Mouse (Mus musculus): ENCODE data around the gene Pcyox1. TPM values are rescaled to one million over a fixed set of nuclear protein-coding genes. Genes with fewer than 3 reads are reported as not detected.
"Not testable (repeated sequence)": the region's sequence is repeated elsewhere in the genome, so short reads cannot be mapped to it uniquely, and the experiment has no call there.

Pcyox1 gene
- total RNA-seq, 2 experiments from 2014 or later, result 53.1 to 54.2 TPM

DNA sequence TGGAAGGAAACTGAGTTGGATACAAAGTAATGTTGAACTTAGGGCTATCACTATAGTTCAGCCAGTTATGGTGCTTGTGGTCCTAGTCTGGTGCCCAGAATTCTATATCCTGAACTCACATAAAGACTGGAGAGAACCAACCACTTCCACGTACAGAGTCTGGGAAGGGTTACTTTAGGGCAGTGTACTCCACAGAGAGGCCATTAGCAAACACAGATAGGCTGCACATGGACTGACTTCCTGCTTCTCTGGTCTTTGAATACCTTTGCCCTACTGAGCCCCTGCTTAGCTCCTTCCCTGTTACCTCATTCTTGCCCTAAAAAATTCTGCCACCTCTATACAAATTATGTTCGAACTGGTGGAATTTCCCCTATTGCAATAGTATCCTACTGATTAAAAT lies 3.0 kb upstream of the Pcyox1 start:
- DNase-seq, result no peak
- intact Hi-C loops (cut with DNase I), result loop anchor here (2.0 kb wide), 1 partner anchor 35 kb away; the partner anchor contains the start of gene Fam136a

- DNase-seq, result no peak
- intact Hi-C loops (cut with DNase I), result no loop called here
Measured at GRCm38 (mm10) chr6:86398986-86399385, 2.0 kb upstream of the Pcyox1 start.

- intact Hi-C loops (cut with DNase I), result no loop called here
- DNase-seq, result no peak
Measured at GRCm38 (mm10) chr6:86397257-86397980, 465 bp upstream of the Pcyox1 start.

GRCm38 (mm10) chr6:86395969-86396368 lies 985 bp downstream of the Pcyox1 start:
- DNase-seq, result no peak
- intact Hi-C loops (cut with DNase I), result no loop called here

GRCm38 (mm10) chr6:86395021-86395420 lies 1.9 kb downstream of the Pcyox1 start:
- intact Hi-C loops (cut with DNase I), result no loop called here
- no peak for DNase-seq

DNA sequence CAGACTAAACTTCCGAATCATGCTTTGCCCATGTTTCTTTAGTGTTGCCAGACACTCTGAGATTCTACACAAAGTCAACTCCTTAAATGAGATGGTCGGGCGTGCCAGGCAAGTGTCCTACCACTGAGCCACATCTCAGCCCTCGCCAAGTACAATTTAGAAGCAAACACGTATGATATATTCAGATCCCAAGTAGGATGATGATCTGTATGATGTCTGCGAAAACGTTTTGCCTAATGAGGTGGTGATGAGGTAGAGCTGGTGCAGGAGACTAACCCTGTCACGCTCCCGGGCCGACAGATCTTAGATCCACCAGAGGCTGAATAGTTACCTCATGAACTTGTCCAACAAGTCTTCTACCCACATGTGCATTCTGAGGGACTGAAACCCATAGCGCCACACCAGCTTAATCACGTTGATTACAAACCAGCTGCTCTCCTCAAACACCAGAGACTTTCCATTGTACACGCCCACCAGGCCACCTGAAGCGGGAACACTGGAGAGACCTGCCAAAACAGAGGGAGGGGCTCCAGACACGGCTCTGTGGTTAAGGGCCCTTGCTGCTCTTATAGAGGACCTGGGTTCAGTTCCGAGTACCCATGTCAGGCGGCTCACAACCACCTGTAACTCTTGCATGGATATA lies 2.8 kb downstream of the Pcyox1 start:
- no peak for DNase-seq
- intact Hi-C loops (cut with DNase I), result no loop called here

DNA sequence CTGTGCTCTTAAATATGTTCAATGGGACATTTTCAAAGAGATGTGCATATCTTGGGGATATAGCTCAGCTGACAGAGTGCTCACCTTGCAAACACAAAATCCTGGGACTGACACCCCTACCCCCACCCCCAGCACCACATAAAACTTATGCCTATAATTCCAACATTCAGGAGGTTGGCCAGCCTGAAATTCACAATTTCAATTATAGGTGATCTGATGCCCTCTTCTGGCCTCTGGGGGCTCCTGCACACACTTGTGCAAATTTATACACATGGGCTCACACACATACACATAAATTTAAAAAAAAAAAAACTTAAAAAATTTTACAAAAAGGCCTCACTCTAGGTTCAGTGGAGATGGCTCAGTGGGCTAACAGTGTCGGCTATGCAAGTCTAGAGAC lies 3.8 kb downstream of the Pcyox1 start:
- no peak for DNase-seq
- intact Hi-C loops (cut with DNase I), result no loop called here

DNA sequence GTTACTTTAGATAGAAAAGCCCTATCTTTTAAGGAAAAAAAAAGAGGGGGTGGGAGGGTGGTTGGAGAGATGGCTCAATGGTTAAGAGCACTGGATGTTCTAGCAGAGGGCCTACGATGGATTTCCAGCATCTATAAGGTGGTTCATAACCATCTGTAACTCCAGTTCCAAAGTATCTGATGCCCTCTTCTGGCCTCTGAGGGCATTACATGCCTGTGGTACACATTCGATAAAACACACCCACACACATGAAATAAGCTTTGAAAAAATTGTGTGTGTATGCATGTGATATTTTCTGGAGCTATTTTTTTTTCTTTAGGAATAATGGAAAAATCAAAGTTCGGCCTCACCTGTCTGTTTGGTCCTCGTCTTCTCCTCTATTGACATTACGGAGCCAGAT lies 5.6 kb downstream of the Pcyox1 start:
- DNase-seq, result no peak
- intact Hi-C loops (cut with DNase I), result no loop called here

DNA sequence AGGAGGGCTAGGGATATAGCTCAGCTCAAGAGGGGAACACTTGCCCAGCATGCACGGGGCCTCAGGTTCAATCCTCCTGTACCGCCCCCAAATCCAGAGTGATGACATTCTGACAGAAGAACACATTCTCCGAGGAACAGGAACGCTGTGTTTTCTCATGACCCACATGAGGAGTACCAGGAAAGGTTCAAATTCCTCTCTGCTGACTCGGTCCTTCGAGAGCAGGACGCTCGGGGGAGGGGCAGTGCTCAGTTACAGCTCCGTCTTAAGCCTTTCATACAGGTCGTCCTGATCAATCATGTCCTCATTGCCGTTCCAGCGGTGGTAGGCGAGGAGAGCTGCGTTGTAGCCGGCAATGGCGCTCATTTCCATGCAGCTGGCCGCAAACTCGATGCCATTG lies 8.5 kb downstream of the Pcyox1 start:
- no peak for DNase-seq
- intact Hi-C loops (cut with DNase I), result no loop called here

DNA sequence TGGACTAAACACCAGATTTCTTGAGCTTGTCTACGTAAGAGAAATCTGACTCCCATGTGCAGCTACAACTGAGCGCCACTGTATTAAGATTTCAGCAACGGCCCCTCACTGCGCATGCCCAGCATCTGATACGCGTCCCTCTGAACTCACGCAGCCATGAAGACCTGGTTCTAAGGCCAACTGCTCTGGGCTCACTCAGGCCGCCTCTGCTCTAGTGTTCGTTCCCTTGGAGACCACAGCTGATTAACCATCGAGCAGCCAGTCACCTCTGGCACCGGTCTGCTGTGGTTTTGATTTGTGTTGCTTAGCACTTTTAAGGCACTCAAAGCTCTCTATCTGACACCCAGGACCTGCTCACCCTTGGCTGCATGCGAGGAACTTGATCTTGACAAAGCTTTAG lies 9.6 kb downstream of the Pcyox1 start:
- intact Hi-C loops (cut with DNase I), result no loop called here
- no peak for DNase-seq

DNA sequence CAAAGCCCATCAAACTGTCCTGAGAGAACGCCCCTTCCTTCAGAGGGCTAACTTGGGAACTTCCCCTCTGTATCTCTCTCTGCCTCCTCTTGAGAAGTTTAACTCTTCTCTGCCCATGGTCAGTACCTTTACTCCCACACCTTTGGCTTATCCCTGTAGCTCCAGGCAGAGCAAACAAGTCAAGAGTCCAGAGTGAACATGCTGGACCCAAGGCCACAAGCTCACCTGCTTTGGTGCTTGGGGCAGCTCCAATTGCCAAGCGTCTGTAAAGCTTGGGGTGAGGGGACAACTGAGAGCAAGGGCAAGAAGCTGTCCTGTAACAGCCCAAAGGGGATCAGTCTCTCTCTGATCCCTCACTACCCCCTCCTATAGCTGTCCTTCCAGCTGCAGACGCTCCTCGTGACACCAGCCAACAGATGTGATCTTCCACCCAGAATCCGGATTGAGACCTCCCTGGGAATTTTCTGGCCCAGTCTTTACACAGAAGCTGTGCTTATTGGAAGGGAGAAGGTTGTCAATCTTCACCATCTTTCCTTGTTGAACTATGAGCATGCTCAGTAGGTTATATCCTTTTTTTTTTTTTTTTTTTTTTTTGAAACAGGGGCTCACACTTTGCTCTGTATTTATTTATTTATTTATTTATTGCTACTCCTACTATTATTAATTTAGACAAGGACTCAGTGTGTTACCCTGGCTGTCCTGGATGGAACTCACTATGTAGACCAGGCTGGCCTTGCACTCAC lies 11.4 kb downstream of the Pcyox1 start:
- no peak for DNase-seq
- intact Hi-C loops (cut with DNase I), result no loop called here

GRCm38 (mm10) chr6:86384692-86385091 lies 12.3 kb downstream of the Pcyox1 start:
- intact Hi-C loops (cut with DNase I), result no loop called here

DNA sequence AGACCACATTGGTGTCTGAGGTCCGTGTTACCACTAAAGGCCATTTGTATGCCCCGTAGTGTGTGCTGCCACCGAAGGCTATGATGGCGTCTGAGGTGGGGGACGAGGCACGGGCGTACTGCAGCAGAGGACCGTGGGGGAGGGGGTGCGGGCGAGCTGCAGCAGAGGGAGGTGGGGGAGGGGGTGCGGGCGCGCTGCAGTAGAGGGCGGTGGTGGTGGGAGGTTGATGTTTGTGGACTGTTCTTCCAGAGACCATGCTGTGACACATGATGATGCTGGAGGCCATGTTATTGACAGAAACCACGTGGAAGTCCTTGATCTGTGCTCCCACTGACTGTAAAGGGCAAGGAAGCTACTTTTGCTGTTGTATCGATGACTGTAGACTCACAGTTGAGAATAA lies 13.6 kb downstream of the Pcyox1 start:
- DNase-seq, result no peak
- intact Hi-C loops (cut with DNase I), result no loop called here

More at GRCm38 (mm10) chr6:86384692-86385091, 12.3 kb downstream of the Pcyox1 start:
- no peak for DNase-seq

- DNase-seq, result no peak
- intact Hi-C loops (cut with DNase I), result no loop called here
Measured at GRCm38 (mm10) chr6:86382551-86382950, 14.4 kb downstream of the Pcyox1 start.

DNA sequence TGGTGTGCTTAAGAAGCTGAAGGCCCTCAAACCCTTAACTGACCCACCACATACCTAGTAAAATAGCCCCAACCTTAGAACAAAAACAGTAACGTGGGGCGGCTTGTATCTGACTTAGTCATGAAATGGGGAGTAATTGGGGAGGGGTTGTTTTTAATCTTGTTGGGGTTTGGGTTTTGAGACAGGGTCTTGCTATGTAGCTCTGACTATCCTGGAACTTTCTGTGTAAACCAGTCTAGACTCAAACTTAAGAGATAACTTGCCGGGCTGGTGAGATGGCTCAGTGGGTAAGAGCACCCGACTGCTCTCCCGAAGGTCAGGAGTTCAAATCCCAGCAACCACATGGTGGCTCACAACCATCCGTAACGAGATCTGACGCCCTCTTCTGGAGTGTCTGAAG lies 16.8 kb downstream of the Pcyox1 start:
- DNase-seq; intact Hi-C loops (cut with DNase I): not testable (repeated sequence)

- intact Hi-C loops (cut with DNase I), result no loop called here
- DNase-seq, result no peak
Measured at GRCm38 (mm10) chr6:86378341-86378740, 18.6 kb downstream of the Pcyox1 start.

- intact Hi-C loops (cut with DNase I), result no loop called here
- DNase-seq, result no peak
Measured at GRCm38 (mm10) chr6:86373556-86373955, 23.4 kb downstream of the Pcyox1 start.

DNA sequence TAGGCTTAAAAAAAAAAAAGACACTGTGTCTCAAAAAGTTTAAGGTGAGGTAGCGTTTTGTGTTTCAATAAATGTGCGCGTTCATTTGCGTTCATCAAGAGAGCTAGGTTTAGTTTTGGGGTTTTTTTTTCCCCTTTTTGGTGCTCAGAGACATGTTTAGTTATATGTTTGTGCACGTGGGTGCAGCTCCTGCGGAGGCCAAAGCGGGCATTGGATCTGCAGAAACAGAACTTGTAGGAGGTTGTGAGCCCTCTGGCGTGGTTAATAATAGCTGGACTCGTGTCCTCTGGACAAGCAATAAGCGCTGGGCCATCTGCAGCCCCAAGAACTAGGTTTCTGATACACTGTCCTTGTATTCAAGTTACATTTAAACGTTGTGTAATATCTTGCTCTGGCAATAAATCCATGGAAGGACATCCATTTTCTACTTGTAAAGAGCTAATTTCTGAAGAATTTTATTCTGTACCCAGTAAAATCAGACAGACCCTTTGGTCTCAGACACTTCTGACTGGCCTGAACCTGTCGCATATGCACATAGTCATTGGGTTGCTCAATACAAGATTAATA lies 24.9 kb downstream of the Pcyox1 start:
- no peak for DNase-seq
- intact Hi-C loops (cut with DNase I), result no loop called here

DNA sequence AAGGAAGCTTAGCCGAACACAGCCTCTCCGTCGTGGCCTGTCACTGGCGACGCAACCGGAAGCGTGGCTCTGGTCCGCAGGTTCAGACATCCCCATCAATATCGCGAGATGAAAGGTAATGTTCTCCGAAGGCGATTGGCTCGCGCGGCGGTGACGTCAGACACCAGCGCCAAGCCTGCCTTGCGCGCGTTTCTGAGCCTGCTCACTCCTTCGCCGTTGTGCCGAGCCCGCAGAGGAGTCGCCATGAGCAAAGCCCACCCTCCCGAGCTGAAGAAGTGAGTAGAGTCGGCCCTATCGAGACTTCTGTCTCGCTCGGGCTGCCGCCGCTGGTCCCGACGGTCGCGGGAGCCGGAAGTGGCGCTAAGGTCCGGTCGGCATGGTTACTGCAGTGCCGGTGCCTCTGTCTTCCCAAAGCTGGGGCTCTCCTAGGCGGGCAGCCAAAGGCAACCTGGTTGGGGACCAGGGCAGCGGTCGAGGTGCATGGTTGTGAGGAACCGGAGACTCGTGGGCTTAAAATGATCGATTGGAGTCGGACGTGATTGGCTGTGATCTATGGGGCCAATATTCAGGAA lies 25.5 kb downstream of the Pcyox1 start:
- peak; percentile 90 to 92 for DNase-seq
- intact Hi-C loops (cut with DNase I), result no loop called here

- intact Hi-C loops (cut with DNase I), result no loop called here
Measured at GRCm38 (mm10) chr6:86370764-86371339, 26.1 kb downstream of the Pcyox1 start, which contains the start of gene Snrpg. Gene Snrpg (plus strand): TSS chr6:86371304.

More at GRCm38 (mm10) chr6:86370764-86371339, 26.1 kb downstream of the Pcyox1 start, which contains the start of gene Snrpg:
- DNase-seq, result no peak

Data from gastrocnemius, postnatal 36 days (tissue).